Mouse (Mus musculus) G1E (cell line): ENCODE data around the gene Ddr2. TPM values are rescaled to one million over a fixed set of nuclear protein-coding genes. Genes with fewer than 3 reads are reported as not detected.

Experiments used
- ATAC-seq: 2 replicates; pipeline ENCODE4 v1.8.0; 2016; ENCODE audit warnings: mild to moderate bottlenecking; ENCODE audit not compliant: insufficient number of reproducible peaks, poor library complexity, low FRiP score, severe bottlenecking; ENCODE audit errors: extremely low read depth
- DNase-seq: peaks from one replicate; pipeline ENCODE4 v3.0.0; 2012; ENCODE audit warnings: low spot score
- H3K27me3 ChIP-seq: 2 replicates; pipeline ENCODE4 v1.6.1; 2012; ENCODE audit warnings: mild to moderate bottlenecking, low read length, inconsistent platforms; ENCODE audit not compliant: insufficient read depth
- H3K36me3 ChIP-seq: replicated peaks from 2 replicates; pipeline ENCODE3; 2012; ENCODE audit warnings: mild to moderate bottlenecking, inconsistent platforms
- H3K4me1 ChIP-seq: 2 replicates; pipeline ENCODE4 v1.6.1; 2012; ENCODE audit warnings: low read depth, low read length, inconsistent platforms, mixed read lengths; ENCODE audit not compliant: insufficient read depth
- H3K4me3 ChIP-seq: 2 replicates; pipeline ENCODE4 v1.5.1; 2012; ENCODE audit warnings: low read depth, mild to moderate bottlenecking, inconsistent platforms, low read length, moderate library complexity, mixed read lengths
- H3K9me3 ChIP-seq: replicated peaks from 2 replicates; pipeline ENCODE4 v1.6.1; 2012; ENCODE audit warnings: inconsistent platforms
- CTCF ChIP-seq: IDR thresholded peaks from 2 replicates; pipeline ENCODE4 v1.5.1; 2012; ENCODE audit warnings: low read depth, low read length, inconsistent platforms, mixed read lengths
- GATA1 ChIP-seq: IDR thresholded peaks from 2 replicates; pipeline ENCODE4 v1.6.1; 2012; ENCODE audit warnings: borderline replicate concordance, low read length, inconsistent platforms, mixed read lengths
- GATA2 ChIP-seq: IDR thresholded peaks from 2 replicates; pipeline ENCODE4 v1.6.1; 2012; ENCODE audit warnings: low read depth, low read length, inconsistent platforms, borderline replicate concordance
- POLR2AphosphoS5 ChIP-seq: IDR thresholded peaks from 2 replicates; pipeline ENCODE4 v1.6.1; 2012; ENCODE audit warnings: low read depth, low read length, inconsistent platforms; ENCODE audit not compliant: insufficient replicate concordance
- TAL1 ChIP-seq: conservative IDR thresholded peaks from 2 replicates; pipeline ENCODE4 v1.6.1; 2012; ENCODE audit warnings: low read depth, low read length, inconsistent platforms, mixed read lengths
- polyA plus RNA-seq: library from polyadenylated mRNA; stranded (reverse); fragments of >175 nt; gene quantifications from 2 replicates; pipeline ENCODE4 v1.2.3, GENCODE M21; 2012
- total RNA-seq, 2 experiments: library from RNA; stranded (forward) in 1 of 2; stranded (reverse) in 1 of 2; fragments of 200-1000 nt in 1 of 2; fragments of >200 nt in 1 of 2; fragmentation: Nextera tagmentation in 1 of 2; gene quantifications; 2 replicates each; pipeline ENCODE4 v1.2.3; 2014 to 2017

Ddr2 gene
- total and polyA plus RNA-seq, 3 experiments: 0.05 to 0.08 TPM; not detected in 1

- H3K9me3 ChIP-seq: no peaks in the 10 kb centered on the region
- no peak overlapping the region for H3K4me3 ChIP-seq
- TF ChIP-seq GATA2 (no peak), CTCF (no peak), GATA1 (no peak), TAL1 (no peak), POLR2AphosphoS5 (no peak)
- no peaks in the 10 kb centered on the region for H3K27me3 ChIP-seq
- DNase-seq (no peak), ATAC-seq (no peak)
- H3K36me3 ChIP-seq: peaks cover 41% of the 10 kb centered on the region
- H3K4me1 ChIP-seq: no peaks in the 10 kb centered on the region
These were observed 160.6 kb downstream of the Ddr2 start for GRCm38 (mm10) chr1:169949981-169950380.

- no peak for TF ChIP-seq CTCF
- TF ChIP-seq GATA2: no peak
- TF ChIP-seq POLR2AphosphoS5: no peak
- no peak for TF ChIP-seq GATA1
- TF ChIP-seq TAL1: no peak
- Histone ChIP-seq H3K4me3 (no peak overlapping the region), H3K4me1 (no peaks in the 10 kb centered on the region), H3K9me3 (no peaks in the 10 kb centered on the region), H3K27me3 (no peaks in the 10 kb centered on the region), H3K36me3 (peaks cover 32% of the 10 kb centered on the region)
- no peak for ATAC-seq
- DNase-seq: no peak
These were observed 161.7 kb downstream of the Ddr2 start for GRCm38 (mm10) chr1:169948866-169949265.

- no peak overlapping the region for H3K4me3 ChIP-seq
- H3K27me3 ChIP-seq: no peaks in the 10 kb centered on the region
- H3K4me1 ChIP-seq: no peaks in the 10 kb centered on the region
- no peak for DNase-seq
- TF ChIP-seq GATA1 (no peak), TAL1 (no peak), CTCF (no peak), POLR2AphosphoS5 (no peak), GATA2 (no peak)
- no peaks in the 10 kb centered on the region for H3K9me3 ChIP-seq
- H3K36me3 ChIP-seq: peaks cover 28% of the 10 kb centered on the region
- no peak for ATAC-seq
These were observed 162.3 kb downstream of the Ddr2 start for GRCm38 (mm10) chr1:169948280-169948679.

GRCm38 (mm10) chr1:169947654-169948053 lies 162.9 kb downstream of the Ddr2 start:
- no peak for ATAC-seq
- peaks cover 21% of the 10 kb centered on the region for H3K36me3 ChIP-seq
- no peak overlapping the region for H3K4me3 ChIP-seq
- H3K9me3 ChIP-seq: no peaks in the 10 kb centered on the region
- no peak for DNase-seq
- H3K27me3 ChIP-seq: no peaks in the 10 kb centered on the region
- no peaks in the 10 kb centered on the region for H3K4me1 ChIP-seq
- TF ChIP-seq TAL1 (no peak), GATA1 (no peak), GATA2 (no peak), POLR2AphosphoS5 (no peak), CTCF (no peak)

GRCm38 (mm10) chr1:169946004-169946403 lies 164.6 kb downstream of the Ddr2 start:
- no peaks in the 10 kb centered on the region for H3K4me1 ChIP-seq
- H3K27me3 ChIP-seq: no peaks in the 10 kb centered on the region
- H3K36me3 ChIP-seq: peaks cover 13% of the 10 kb centered on the region
- TF ChIP-seq GATA1 (no peak), POLR2AphosphoS5 (no peak), CTCF (no peak), TAL1 (no peak), GATA2 (no peak)
- no peaks in the 10 kb centered on the region for H3K9me3 ChIP-seq
- DNase-seq (no peak), ATAC-seq (no peak)
- H3K4me3 ChIP-seq: no peak overlapping the region

- Histone ChIP-seq H3K4me1 (no peaks in the 10 kb centered on the region), H3K36me3 (no peaks in the 10 kb centered on the region), H3K9me3 (no peaks in the 10 kb centered on the region), H3K4me3 (no peak overlapping the region), H3K27me3 (peaks cover 5% of the 10 kb centered on the region; the same call in 1 of the 2 replicates)
- no peak for DNase-seq
- ATAC-seq: no peak
- TF ChIP-seq GATA1: no peak
- no peak for TF ChIP-seq GATA2
- TF ChIP-seq TAL1: no peak
- no peak for TF ChIP-seq POLR2AphosphoS5
- no peak for TF ChIP-seq CTCF
These were observed 171.2 kb downstream of the Ddr2 start for GRCm38 (mm10) chr1:169939345-169939744.
